Mouse (Mus musculus) A20 (cell line): ENCODE results near the gene Etnk1.
"Not testable (repeated sequence)": the region's sequence is repeated elsewhere in the genome, so short reads cannot be mapped to it uniquely, and the experiment has no call there.

Experiments
- DNase-seq: peaks from one replicate; pipeline ENCODE4 v3.0.0-alpha.2; 2011; ENCODE audit warnings: low read depth, low spot score

Gene Etnk1

DNA sequence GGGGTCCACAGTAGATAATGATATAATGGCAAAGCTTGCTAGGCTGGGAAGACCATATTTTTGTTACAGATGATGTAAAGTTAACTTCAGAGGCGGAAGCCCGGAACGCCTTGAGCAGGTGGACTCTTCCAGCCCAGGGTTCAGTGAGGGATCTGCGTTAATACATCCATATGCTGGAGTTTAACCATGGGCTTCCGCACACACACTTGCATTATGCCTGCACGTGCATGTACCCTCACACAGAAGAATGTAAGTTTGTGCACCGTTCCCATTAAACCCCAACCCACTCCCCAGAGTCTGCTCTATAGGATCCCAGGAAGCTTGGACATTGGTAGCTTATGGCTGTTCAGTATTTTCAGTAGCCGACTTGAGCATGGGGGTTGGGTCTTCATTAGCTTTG lies 4.0 kb downstream of the Etnk1 start:
- no peak for DNase-seq

DNA sequence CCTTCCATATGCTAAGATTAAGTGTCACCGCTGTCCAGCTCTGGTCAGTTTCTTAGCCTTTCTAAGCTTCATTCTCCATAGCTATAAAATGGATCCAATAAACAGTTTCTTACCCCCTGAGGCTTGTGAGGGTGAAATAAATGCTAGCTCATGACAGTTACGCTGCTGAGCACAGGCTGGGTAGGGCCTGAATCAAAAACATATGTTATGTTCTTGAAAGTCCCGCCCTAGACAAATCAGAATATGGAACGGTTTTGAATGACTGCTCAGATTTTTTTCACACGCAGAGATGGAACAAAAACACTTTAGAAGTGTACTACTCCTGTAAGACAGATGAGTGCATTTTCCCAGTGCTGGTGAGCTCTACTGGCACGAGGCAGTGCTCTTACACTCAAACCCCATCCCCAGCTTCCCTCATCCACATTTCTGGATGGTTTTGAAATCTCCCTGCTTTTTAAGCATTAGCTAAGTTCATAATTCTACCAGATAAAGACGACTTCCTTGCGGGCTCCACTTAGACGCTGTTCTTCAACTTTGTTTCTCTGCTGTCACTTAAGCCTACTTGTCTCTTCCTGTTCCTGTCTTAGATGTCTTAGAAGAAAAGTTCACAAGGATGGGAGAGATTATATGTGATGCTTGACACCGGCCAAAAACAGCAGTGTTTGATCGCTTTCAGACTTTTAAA lies 4.9 kb downstream of the Etnk1 start:
- DNase-seq = no peak

- not testable (repeated sequence) for DNase-seq
Measured at GRCm38 (mm10) chr6:143172683-143173082, 5.7 kb downstream of the Etnk1 start.

GRCm38 (mm10) chr6:143174226-143174625 lies 7.2 kb downstream of the Etnk1 start:
- no peak for DNase-seq

DNA sequence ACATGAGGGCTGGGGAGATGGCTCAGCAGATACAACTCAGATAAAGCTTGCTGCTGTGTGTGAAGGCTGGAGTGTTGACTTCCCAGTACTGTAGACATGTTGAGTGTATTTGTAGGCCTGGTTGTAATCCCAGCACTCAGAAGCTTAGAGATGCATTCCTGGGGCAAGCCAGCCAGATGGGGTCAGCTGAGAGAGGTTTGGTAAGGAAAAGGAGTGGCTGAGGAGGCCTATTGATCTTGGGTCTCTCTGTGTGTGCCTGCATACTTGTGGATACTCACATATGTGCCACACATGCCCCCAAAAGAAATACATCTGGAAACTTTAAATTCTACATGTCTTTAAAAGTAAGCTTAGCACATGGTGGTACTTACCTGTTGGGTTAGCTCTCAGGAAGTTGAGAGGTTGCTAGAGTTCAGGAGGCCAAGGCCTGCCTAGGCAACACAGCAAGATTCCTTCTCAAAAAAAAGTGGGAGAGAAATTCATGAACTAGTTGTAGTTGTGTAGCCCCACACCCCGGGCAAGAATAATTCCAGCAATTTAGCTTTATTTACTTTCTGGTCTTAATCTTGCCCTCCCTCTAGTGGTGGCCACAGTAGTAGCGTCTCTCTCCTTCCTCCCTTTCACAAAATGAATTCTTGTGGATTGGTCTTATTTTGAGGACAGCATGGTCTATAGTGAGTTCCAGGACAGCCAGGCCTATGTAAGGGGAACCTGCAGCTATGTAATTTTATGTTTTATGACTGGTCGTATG lies 8.1 kb downstream of the Etnk1 start:
- DNase-seq = peak; percentile 55

- no peak for DNase-seq
Measured at GRCm38 (mm10) chr6:143176076-143176475, 9.1 kb downstream of the Etnk1 start.

DNA sequence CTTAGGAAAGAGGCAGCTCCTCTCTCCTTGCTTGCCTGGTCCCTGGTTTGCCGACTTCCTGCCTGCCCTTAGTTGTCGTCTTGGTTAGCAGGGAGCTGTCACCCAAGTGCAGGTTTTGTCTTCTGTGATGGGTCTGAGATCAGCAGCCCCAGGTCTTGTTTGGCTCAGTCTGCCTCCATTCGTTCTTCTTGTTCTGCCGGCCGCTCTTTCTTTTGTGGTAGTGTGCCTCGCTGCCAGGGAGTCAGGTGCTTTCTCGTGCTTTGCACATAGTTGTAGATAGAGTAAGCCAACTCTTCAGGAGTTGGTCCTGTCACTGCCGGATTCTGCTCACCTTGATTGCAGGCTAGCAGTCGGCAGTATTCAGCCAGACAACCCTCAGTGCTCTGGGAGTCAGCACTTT lies 9.6 kb downstream of the Etnk1 start:
- DNase-seq = no peak

DNA sequence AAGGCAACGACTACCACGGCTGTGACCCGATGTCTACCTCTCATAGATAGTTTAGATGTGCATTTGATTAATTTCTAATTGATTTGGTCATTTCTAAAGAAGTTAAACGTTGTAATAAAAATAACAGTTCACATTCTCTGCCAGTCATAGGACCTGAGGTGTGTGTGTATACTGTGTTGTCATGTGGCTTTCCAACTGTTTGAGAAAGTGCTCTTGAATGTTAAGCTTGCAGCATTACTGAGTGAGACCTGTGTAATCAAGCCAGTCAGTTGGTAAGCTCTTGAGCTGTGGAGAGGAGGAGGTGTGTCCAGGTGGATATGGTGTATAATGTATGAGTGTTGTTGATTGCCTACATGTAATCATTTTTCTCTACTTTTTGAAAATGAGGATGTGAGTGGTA lies 12.2 kb downstream of the Etnk1 start:
- no peak for DNase-seq

GRCm38 (mm10) chr6:143179733-143180132 lies 12.7 kb downstream of the Etnk1 start:
- DNase-seq = peak; percentile 25

GRCm38 (mm10) chr6:143180511-143180910 lies 13.5 kb downstream of the Etnk1 start:
- peak; percentile 63 for DNase-seq

- no peak for DNase-seq
Measured at GRCm38 (mm10) chr6:143184099-143184498, 17.1 kb downstream of the Etnk1 start.

DNA sequence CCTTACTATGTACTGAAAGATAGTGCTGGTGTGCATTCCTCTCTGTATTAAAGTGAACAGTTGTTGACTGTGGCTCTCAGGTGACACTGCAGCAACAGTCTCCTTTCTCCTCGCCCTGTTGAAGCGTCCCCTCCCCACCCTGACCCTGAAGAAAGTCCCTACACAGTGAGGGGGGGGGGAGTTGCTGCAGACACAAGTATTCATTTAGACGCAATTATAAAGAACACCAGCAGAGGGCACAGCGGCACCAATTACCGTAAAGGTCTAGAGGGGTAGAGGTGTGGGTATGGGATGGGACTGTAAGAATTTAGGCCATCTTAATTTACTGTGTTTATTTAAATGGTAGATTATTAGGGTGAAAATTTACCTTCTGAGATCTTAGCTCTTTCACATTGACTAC lies 17.7 kb downstream of the Etnk1 start:
- DNase-seq = peak; percentile 60

DNA sequence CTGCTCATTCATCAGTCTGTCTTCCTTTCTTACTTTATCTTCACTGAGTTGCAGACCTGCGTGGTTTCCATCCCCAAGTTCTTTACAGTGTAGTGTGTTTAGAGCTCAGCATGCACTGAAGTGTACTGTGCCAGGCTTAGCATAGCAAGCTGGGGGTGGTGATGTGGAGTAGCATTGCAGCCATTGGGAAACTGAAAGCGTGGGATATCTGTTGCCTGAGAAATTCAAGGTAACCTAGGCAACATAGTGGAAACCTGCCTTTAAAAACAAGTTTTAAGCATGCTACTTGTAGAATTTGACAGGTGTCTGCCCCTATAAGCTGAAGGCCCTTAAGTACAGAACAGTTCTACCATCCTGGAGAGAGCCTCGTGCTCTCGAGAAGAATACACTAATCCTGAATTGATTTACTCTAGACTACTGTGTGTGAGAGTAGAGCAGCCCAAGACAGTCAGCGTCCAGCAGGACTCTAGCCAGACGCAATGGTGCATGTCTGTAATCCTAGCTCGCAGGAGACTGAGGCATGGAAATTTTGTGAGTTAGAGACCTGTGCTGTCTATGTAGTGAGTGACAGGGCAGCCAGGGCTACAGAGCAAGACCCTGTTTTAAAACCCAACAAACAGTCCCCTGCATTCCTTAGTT lies 23.9 kb downstream of the Etnk1 start:
- no peak for DNase-seq

DNA sequence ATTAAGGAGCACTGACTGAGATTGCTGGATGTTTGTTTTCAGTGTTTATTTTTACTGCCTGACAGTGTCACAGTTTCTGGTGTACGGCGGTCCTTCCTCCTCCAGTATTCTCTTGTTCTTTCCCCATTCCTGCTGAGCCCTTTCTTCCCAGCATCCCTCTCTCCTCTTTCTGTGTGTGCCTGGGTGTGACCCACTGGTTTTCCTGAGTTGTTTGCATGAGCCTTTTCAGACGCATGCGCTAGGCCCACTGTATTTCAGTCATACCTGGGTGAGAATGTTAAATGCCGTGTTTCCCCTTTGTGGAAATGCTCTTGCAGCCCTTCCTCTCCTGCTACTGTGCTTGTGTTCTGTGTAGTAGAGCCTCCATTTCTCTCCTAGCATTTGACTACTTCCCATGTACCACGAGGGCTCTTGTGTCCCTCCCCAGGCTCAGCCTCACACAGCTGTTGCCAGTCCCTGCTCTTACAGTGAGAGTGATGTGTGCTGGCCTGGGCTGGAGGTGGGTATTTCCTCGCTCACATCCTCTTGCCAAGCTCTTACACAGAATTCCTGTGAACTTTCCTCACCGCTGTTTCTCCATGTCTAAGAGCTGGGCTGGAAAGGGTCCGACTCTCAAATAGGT lies 24.6 kb downstream of the Etnk1 start:
- no peak for DNase-seq

GRCm38 (mm10) chr6:143192709-143193108 lies 25.7 kb downstream of the Etnk1 start:
- no peak for DNase-seq

DNA sequence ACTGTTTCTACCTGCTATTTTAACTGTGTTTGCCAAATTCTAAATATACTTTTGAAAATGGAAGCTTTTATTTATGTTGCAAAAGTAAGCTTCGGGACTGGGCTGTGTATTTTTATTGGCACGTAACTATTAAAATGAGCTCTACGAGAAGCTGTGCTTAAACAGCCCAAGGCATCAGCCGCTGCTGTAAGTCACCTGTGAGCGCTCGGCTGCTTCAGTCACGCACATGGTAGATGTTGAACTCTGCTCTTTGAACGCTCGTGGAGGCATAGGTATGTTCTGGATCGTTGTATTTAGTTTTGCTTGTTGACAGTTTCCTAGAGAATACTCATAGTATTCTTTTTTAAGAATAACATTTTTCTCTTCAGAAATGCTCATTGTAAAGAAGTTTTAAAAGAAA lies 26.1 kb downstream of the Etnk1 start:
- DNase-seq = no peak

DNA sequence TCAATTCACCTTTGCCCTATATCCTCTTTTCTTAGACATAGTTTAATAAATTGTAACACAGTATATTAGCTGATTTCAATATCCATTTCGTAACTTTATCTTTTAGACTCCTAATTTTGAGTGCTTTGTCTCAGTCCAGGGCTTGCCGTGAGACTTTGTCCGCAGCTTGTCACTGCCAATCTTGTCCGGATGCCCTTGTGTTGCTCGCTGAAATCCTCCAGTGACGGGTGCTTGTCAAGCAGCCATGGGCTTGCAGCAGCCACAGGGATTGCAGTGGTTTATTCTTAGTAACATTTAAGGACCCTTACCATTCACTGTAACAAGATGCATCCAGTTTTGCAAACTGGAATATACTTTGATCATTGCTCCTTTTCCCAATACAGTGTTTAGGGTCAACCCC lies 26.6 kb downstream of the Etnk1 start:
- no peak for DNase-seq

DNA sequence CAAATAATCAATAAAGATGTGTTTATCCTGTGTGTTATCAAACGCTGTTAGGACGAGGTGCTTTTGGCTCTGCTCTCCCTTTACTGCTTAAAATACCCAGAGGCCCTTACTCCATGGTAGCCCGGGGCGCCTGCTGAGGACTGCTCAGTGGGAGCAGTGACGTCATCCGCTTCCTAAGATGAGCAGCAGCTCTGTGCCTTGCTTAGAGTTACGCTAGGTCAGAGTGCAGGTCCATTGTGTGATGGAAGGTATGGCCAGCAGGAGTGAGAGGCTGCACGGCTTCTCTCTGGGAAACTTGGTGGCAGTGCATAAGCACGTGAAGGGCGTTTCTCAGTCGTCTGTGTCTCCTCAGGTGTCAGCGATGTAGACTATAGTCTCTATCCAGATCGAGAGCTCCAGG lies 30.0 kb downstream of the Etnk1 start:
- no peak for DNase-seq

DNA sequence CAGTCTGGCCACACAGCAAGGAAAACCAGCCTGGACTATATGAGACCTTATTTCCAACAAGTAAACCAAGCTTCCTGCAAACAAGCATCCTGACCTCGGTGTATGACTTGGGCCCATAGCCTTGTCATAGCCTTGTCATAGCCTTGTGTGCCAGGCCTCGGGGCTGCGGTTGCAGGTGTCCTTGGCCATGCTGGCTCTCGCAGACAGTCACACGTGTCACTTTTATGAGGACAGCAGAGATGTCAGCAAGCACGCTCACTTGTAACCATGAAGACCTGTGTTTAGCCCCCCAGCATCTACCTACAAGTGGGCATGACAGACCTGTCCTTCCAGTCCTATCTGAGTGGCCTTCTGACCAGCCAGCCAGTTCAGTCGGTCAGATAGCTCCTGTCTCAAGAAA lies 31.4 kb downstream of the Etnk1 start:
- DNase-seq = no peak

DNA sequence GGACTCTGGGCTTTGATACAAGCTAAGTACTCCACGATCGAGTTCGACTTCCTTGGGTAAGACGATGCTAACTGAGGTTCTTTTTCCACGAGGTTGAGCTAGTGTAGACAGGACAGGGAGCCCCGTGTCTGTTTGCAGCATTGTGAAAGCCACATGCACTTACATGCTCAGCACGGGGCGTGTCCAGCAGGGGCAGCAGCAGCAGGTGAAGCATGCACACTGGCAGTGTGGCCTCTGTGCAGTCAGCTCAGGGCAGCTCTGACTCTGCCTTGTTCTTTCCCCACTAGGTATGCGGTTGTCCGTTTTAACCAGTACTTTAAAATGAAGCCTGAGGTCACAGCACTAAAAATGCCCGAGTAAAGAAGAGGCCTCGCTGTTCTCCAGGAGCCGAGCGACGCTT lies 36.1 kb downstream of the Etnk1 start:
- no peak for DNase-seq

- no peak for DNase-seq
Measured at GRCm38 (mm10) chr6:143208880-143209279, 41.9 kb downstream of the Etnk1 start.

- DNase-seq = no peak
Measured at GRCm38 (mm10) chr6:143212766-143213165, 45.7 kb downstream of the Etnk1 start.
